Mouse (Mus musculus): Measurements from ENCODE around the gene Nek6. TPM values are rescaled to one million over a fixed set of nuclear protein-coding genes. Genes with fewer than 3 reads are reported as not detected.

Nek6 gene
- polyA plus RNA-seq, 1 experiment, result 15.0 TPM

DNA sequence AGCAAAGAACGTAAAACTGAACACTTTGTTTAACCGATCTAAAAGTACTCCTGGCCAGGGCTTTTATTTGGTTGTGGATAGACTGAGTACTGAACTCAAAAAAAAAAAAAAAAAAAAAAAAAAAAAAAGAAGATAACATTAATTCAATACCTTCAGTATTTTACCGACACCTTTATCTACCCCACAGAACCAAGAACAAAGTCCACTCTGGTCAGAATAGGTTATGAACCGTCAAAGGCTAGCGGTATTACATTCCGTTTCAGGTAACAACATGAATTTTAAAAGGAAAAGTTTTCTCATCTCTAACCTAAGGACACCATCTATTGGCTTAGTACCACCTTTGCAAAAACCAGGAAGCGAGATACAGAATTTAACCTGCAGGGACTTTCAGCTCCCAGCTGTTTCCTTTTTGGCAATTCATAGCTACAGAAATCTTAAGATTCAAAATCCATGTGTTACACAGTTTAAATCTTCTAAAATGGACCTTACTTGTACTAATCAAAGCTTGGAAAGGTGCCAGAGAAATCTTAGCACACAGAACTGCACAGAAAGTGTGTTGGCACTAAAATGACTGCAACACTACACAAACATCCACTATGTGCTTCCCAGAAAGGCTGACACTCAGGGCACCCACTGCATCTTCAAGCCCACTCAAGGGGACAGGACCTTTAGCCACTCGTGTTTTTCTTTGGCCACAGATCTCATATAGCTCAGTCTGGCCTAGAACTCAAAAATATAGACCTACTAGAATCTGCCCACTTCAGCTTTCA lies 112.6 kb downstream of the Nek6 start:
- Histone ChIP-seq H3K4me3 (ENCODE audit: insufficient read depth, low read depth, low read length) (no peak overlapping the region), H3K4me1 (ENCODE audit: control insufficient read depth, insufficient read depth, low read length) (peaks cover 7% of the 10 kb centered on the region; the same call in 1 of the 2 replicates), H3K27ac (ENCODE audit: insufficient read depth, low read depth, low read length) (no peak overlapping the region), H3K36me3 (ENCODE audit: control insufficient read depth, insufficient read depth, low read length) (no peaks in the 10 kb centered on the region; the same call in 1 of the 2 replicates), H3K27me3 (replicated peaks; ENCODE audit: control insufficient read depth, insufficient read depth, low read length) (no peaks in the 10 kb centered on the region)
- DNase-seq, result no peak
- no peak for TF ChIP-seq POLR2A (IDR thresholded peaks at IDR 0.05; ENCODE audit: low read depth, low read length)
- TF ChIP-seq CTCF (conservative IDR thresholded peaks at IDR 0.05; ENCODE audit: insufficient read depth, insufficient read length, low read depth, low read length), result no peak
- WGBS, result 70% methylated on average over 8 of the region's 8 CpGs

DNA sequence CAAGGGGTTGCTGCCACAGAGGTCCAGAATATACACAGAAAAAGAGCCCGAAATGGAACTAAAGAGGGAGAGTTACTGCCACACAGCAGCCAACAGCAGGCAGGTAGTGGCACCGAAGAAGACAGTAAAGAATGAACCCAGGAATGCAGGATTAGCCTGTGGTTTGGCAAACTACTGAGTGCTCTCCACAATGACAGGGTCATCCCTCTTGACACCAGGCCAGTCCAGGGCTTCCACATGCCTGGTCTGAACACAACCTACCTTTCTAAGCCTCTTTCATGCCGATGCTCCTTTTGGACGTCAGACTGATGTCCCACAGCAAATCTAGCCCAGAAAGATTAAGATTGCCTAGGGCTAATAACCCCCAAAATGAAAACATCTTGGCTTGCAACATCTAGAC lies 117.4 kb downstream of the Nek6 start:
- Histone ChIP-seq H3K4me3 (ENCODE audit: insufficient read depth, low read depth, low read length) (no peak overlapping the region), H3K36me3 (ENCODE audit: control insufficient read depth, insufficient read depth, low read length) (peaks cover 12% of the 10 kb centered on the region), H3K27ac (ENCODE audit: insufficient read depth, low read depth, low read length) (no peak overlapping the region), H3K4me1 (ENCODE audit: control insufficient read depth, insufficient read depth, low read length) (no peaks in the 10 kb centered on the region), H3K27me3 (replicated peaks; ENCODE audit: control insufficient read depth, insufficient read depth, low read length) (no peaks in the 10 kb centered on the region)
- 87% methylated on average over 4 of the region's 4 CpGs for WGBS
- DNase-seq, result no peak
- TF ChIP-seq POLR2A (IDR thresholded peaks at IDR 0.05; ENCODE audit: low read depth, low read length), result no peak
- TF ChIP-seq CTCF (conservative IDR thresholded peaks at IDR 0.05; ENCODE audit: insufficient read depth, insufficient read length, low read depth, low read length), result no peak

DNA sequence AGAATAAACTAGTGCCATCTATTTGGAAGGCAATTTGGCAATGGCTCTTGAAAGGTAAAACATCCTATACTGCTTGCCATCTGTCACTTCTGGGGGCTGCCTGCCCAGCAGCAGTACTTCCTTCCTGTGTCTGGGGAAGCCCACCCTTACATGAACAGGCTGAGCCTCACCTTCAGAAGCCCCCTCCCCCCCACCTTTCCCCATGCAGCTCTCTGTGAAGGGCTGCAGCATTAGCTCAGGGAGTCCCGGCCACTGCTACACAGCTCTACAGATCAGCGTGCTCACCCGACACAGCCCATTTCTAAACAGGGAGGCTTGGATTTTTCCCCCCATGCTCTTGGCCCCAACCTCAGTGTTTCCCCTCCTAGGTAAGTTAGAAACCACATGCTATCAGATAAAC lies 118.0 kb downstream of the Nek6 start:
- Histone ChIP-seq H3K4me1 (ENCODE audit: control insufficient read depth, insufficient read depth, low read length) (no peaks in the 10 kb centered on the region), H3K27ac (ENCODE audit: insufficient read depth, low read depth, low read length) (no peak overlapping the region), H3K36me3 (ENCODE audit: control insufficient read depth, insufficient read depth, low read length) (peaks cover 12% of the 10 kb centered on the region), H3K4me3 (ENCODE audit: insufficient read depth, low read depth, low read length) (no peak overlapping the region), H3K27me3 (replicated peaks; ENCODE audit: control insufficient read depth, insufficient read depth, low read length) (no peaks in the 10 kb centered on the region)
- 91% methylated on average over 3 of the region's 3 CpGs for WGBS
- TF ChIP-seq POLR2A (IDR thresholded peaks at IDR 0.05; ENCODE audit: low read depth, low read length) (no peak), CTCF (conservative IDR thresholded peaks at IDR 0.05; ENCODE audit: insufficient read depth, insufficient read length, low read depth, low read length) (no peak)
- no peak for DNase-seq

DNA sequence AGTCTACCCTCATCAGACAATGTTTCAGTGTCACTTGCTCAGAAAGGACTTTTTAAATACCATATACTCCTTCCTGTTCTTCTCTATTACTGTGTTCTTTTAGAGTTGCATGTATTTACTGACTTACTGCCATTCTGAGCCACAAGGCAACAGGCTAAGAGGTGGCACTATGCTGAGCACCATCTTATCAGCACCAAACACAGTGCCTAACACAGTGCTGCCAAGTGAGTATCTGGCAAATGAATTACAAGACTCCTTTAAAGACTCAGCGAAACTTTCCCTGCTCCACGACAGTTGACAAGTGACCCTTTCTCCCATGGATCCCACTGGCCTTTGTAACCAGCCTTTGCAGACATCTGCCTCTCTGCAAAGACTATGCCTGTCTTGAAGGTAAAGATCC lies 119.1 kb downstream of the Nek6 start:
- H3K4me1 ChIP-seq (ENCODE audit: control insufficient read depth, insufficient read depth, low read length), result no peaks in the 10 kb centered on the region
- DNase-seq, result no peak
- 72% methylated on average over 2 of the region's 2 CpGs for WGBS
- TF ChIP-seq CTCF (conservative IDR thresholded peaks at IDR 0.05; ENCODE audit: insufficient read depth, insufficient read length, low read depth, low read length) (no peak), POLR2A (IDR thresholded peaks at IDR 0.05; ENCODE audit: low read depth, low read length) (no peak)
- no peaks in the 10 kb centered on the region for H3K27me3 ChIP-seq (replicated peaks; ENCODE audit: control insufficient read depth, insufficient read depth, low read length)
- H3K27ac ChIP-seq (ENCODE audit: insufficient read depth, low read depth, low read length), result no peak overlapping the region
- peaks cover 12% of the 10 kb centered on the region for H3K36me3 ChIP-seq (ENCODE audit: control insufficient read depth, insufficient read depth, low read length)
- no peak overlapping the region for H3K4me3 ChIP-seq (ENCODE audit: insufficient read depth, low read depth, low read length)

DNA sequence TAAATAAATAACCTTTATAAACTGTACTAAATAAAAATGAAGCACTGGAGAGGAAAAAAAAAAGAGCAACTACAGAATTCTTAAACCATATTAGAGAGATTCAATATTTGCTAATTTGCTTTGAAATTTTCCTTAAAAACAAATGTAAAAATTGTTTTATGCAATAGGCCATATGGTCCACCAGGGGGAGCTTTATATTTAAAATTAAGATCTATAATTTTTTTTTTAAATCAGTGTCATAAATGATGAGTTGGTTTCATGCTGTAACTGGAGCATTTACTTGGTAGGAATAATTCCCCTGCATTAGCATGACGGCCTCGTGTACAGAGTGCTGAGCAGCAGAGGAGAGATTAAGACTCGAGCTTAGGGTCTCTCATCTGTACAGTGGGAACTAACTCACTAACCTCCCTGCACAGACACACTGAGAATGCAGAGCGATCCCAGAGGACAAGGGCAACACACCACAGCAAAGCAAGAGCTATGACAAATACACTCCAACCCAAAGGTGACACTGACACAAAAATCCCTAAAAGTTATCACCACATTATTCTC lies 126.3 kb downstream of the Nek6 start:
- no peak for DNase-seq
- WGBS, result 82% methylated on average over 4 of the region's 4 CpGs
- Histone ChIP-seq H3K36me3 (ENCODE audit: control insufficient read depth, insufficient read depth, low read length) (peaks cover 6% of the 10 kb centered on the region), H3K4me1 (ENCODE audit: control insufficient read depth, insufficient read depth, low read length) (no peaks in the 10 kb centered on the region), H3K27ac (ENCODE audit: insufficient read depth, low read depth, low read length) (no peak overlapping the region), H3K4me3 (ENCODE audit: insufficient read depth, low read depth, low read length) (no peak overlapping the region), H3K27me3 (replicated peaks; ENCODE audit: control insufficient read depth, insufficient read depth, low read length) (no peaks in the 10 kb centered on the region)
- no peak for TF ChIP-seq POLR2A (IDR thresholded peaks at IDR 0.05; ENCODE audit: low read depth, low read length)
- TF ChIP-seq CTCF (conservative IDR thresholded peaks at IDR 0.05; ENCODE audit: insufficient read depth, insufficient read length, low read depth, low read length), result no peak

DNA sequence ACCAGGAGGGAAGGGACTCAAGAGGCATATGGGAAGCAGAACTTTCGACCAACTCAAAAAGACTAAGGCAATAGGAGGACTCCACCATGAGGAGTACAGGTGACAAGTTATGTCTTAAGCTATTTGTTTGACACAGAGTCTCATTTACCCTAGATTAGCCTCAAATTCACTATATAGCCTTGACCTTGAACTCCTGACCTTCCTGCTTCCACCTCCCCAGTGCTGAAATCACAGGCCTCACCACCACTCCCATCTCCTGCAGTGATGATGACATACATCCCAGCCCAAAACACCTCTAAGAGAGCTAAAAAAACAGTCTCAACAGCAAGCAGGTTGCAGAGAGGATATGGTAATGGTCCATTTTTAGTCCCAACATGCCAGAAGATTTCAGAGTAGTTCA lies 130.3 kb downstream of the Nek6 start:
- Histone ChIP-seq H3K4me1 (ENCODE audit: control insufficient read depth, insufficient read depth, low read length) (peaks cover 5% of the 10 kb centered on the region; the same call in 1 of the 2 replicates), H3K27me3 (replicated peaks; ENCODE audit: control insufficient read depth, insufficient read depth, low read length) (no peaks in the 10 kb centered on the region), H3K27ac (ENCODE audit: insufficient read depth, low read depth, low read length) (no peak overlapping the region), H3K36me3 (ENCODE audit: control insufficient read depth, insufficient read depth, low read length) (no peaks in the 10 kb centered on the region; the same call in 1 of the 2 replicates), H3K4me3 (ENCODE audit: insufficient read depth, low read depth, low read length) (no peak overlapping the region)
- no peak for TF ChIP-seq CTCF (conservative IDR thresholded peaks at IDR 0.05; ENCODE audit: insufficient read depth, insufficient read length, low read depth, low read length)
- TF ChIP-seq POLR2A (IDR thresholded peaks at IDR 0.05; ENCODE audit: low read depth, low read length), result no peak
- 100% methylated on average over 1 of the region's 1 CpGs for WGBS
- no peak for DNase-seq
